Mouse (Mus musculus) embryonic facial prominence, embryonic 11.5 days (tissue): ENCODE results near the gene Cwc27. TPM values are rescaled to one million over a fixed set of nuclear protein-coding genes. Genes with fewer than 3 reads are reported as not detected.
A peak's percentile ranks its signal among the peaks of the same experiment; 100 is the strongest.

Source experiments
- ATAC-seq: fragments of 200-750 bp; cut with Nextera tagmentation; replicated peaks from 2 replicates; pipeline ENCODE4 v1.8.0; 2017; ENCODE audit warnings: low read depth; ENCODE audit not compliant: insufficient number of reproducible peaks, low FRiP score, low TSS enrichment
- DNase-seq: peaks from one replicate; pipeline ENCODE4 v3.0.0-alpha.2; 2015; ENCODE audit warnings: low spot score
- H3K27ac ChIP-seq: fragments of 300-500 bp; sonication (generic); replicated peaks from 2 replicates; pipeline ENCODE4 v1.5.1; 2014; ENCODE audit warnings: mild to moderate bottlenecking, low read depth, low read length, control low read depth
- H3K27me3 ChIP-seq: fragments of 300-500 bp; sonication (generic); 2 replicates; pipeline ENCODE4 v1.6.1; 2014; ENCODE audit warnings: mild to moderate bottlenecking, low read length, moderate library complexity, mixed read lengths; ENCODE audit not compliant: control insufficient read depth, insufficient read depth
- H3K36me3 ChIP-seq: fragments of 300-500 bp; sonication (generic); replicated peaks from 2 replicates; pipeline ENCODE4 v1.6.1; 2014; ENCODE audit warnings: low read depth, mild to moderate bottlenecking, low read length, moderate library complexity, mixed read lengths; ENCODE audit not compliant: control insufficient read depth, insufficient read depth
- H3K4me1 ChIP-seq: fragments of 300-500 bp; sonication (generic); 2 replicates; pipeline ENCODE4 v1.6.1; 2014; ENCODE audit warnings: low read length, mixed read lengths; ENCODE audit not compliant: control insufficient read depth, insufficient read depth
- H3K4me2 ChIP-seq: fragments of 300-500 bp; sonication (generic); 2 replicates; pipeline ENCODE4 v1.6.1; 2014; ENCODE audit warnings: low read depth, mild to moderate bottlenecking, control low read depth, low read length, moderate library complexity
- H3K4me3 ChIP-seq: fragments of 300-500 bp; sonication (generic); 2 replicates; pipeline ENCODE4 v1.5.1; 2014; ENCODE audit warnings: low read depth, low read length, control low read depth
- H3K9ac ChIP-seq: fragments of 300-500 bp; sonication (generic); replicated peaks from 2 replicates; pipeline ENCODE4 v1.6.1; 2014; ENCODE audit warnings: mild to moderate bottlenecking, control low read depth, low read length
- H3K9me3 ChIP-seq: fragments of 300-500 bp; sonication (generic); replicated peaks from 2 replicates; pipeline ENCODE4 v1.6.1; 2016; ENCODE audit warnings: mild to moderate bottlenecking, low read length, inconsistent platforms, mixed read lengths; ENCODE audit not compliant: control insufficient read depth
- WGBS: fragments of 180-500 bp; shearing (Covaris S2); extraction: QIAGEN DNeasy Blood & Tissue Kit; methylation state at CpG from one replicate; pipeline ENCODE4 v1.1.7; 2014; 5-methylcytosine and 5-hydroxymethylcytosine counted together
- polyA plus RNA-seq: library from polyadenylated mRNA; unstranded; fragments of >200 nt; fragmentation: Nextera tagmentation; extraction: Ambion mirVana; gene quantifications from 2 replicates; pipeline ENCODE4 v1.2.1, GENCODE M21; 2014

Gene Cwc27
- 32.8 and 34.0 TPM in 2 replicates for polyA plus RNA-seq

- Histone ChIP-seq H3K27ac (peak within 1 kb of the TSS; percentile 57), H3K4me2 (peak within 1 kb of the TSS; percentile 65), H3K36me3 (no peaks in the 10 kb centered on the region), H3K27me3 (no peaks in the 10 kb centered on the region), H3K9ac (peak within 1 kb of the TSS; percentile 90), H3K9me3 (no peaks in the 10 kb centered on the region), H3K4me3 (peak within 1 kb of the TSS; percentile 73), H3K4me1 (no peaks in the 10 kb centered on the region)
- under 1% methylated on average over 50 of the region's 50 CpGs for WGBS
- ATAC-seq (peak; percentile 96), DNase-seq (peak; percentile 88)
Measured at GRCm38 (mm10) chr13:104816635-104817571, at the start of gene Cwc27. Gene Cwc27 (minus strand): TSS chr13:104817142.

- DNase-seq (no peak), ATAC-seq (no peak)
- Histone ChIP-seq H3K4me2 (no peak overlapping the region), H3K4me1 (no peaks in the 10 kb centered on the region), H3K9ac (no peak overlapping the region), H3K27me3 (no peaks in the 10 kb centered on the region; the same call in none of the 2 replicates), H3K27ac (no peak overlapping the region), H3K36me3 (no peaks in the 10 kb centered on the region), H3K4me3 (no peak overlapping the region), H3K9me3 (no peaks in the 10 kb centered on the region)
- WGBS: 82% methylated on average over 5 of the region's 5 CpGs
Measured at GRCm38 (mm10) chr13:104866726-104867125, 49.8 kb upstream of the Cwc27 start.

DNA sequence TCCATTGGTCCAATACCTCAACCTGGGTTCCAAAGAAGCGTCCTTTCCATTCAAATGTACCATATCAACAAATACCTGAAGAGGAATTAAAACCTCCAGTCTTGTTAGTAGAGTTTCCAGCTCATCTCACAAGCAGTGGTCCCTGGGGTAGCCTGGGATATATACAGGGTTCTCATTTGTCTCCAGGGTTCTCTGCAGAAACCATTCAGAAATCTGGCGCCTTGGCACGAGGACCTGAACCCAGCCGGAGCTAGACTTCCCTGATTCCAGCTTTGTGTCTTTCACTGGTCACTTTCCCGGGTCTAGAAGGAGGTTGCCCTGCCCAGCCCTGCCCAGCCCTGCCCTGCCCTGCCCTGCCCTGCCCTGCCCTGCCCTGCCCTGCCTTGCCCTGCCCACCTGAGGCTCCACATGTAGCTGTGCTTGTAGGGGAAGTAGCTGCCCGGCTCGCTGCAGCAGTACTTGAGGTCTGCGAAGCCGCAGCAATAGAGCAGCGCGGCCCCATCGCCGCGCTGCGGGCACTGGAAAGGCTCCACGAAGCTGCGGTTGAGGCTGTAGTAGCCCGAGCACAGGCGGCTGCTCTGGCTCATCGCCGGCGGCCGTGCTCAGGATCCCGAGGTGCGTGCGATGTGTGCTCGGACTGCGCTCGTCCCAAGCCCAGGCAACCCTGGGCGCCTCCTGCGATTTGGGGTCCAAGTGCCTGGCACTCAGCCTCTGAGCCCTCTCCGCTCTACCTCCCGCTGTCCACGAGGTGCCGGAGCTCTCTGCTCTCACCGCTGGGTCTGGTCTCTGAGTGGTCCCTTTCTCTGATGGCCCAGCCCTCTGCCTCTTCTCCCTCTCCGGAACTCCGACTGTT, 46.4 kb upstream of the Cwc27 start, which contains the start of gene Shisal2b:
Gene Shisal2b, minus strand, starts transcription at position 767 of the 853 bp plus-strand sequence.
- 3% methylated on average over 38 of the region's 38 CpGs for WGBS
- ATAC-seq (peak; percentile 79), DNase-seq (peak; percentile 72)
- Histone ChIP-seq H3K4me2 (peak within 1 kb of the TSS; percentile 88), H3K4me3 (peak within 1 kb of the TSS; percentile 38), H3K9ac (peak within 1 kb of the TSS; percentile 68), H3K9me3 (no peaks in the 10 kb centered on the region), H3K36me3 (no peaks in the 10 kb centered on the region), H3K27ac (no peak within 1 kb of the TSS), H3K27me3 (no peaks in the 10 kb centered on the region; the same call in none of the 2 replicates), H3K4me1 (no peaks in the 10 kb centered on the region)

- no peaks in the 10 kb centered on the region for H3K36me3 ChIP-seq
- H3K9ac ChIP-seq: no peak overlapping the region
- no peak for DNase-seq
- H3K4me3 ChIP-seq: no peak overlapping the region
- no peak for ATAC-seq
- H3K9me3 ChIP-seq: no peaks in the 10 kb centered on the region
- no peaks in the 10 kb centered on the region for H3K27me3 ChIP-seq
- no peak overlapping the region for H3K4me2 ChIP-seq
- H3K4me1 ChIP-seq: no peaks in the 10 kb centered on the region
- 82% methylated on average over 2 of the region's 2 CpGs for WGBS
- H3K27ac ChIP-seq: no peak overlapping the region
Measured at GRCm38 (mm10) chr13:104853645-104854044, 36.7 kb upstream of the Cwc27 start.

DNA sequence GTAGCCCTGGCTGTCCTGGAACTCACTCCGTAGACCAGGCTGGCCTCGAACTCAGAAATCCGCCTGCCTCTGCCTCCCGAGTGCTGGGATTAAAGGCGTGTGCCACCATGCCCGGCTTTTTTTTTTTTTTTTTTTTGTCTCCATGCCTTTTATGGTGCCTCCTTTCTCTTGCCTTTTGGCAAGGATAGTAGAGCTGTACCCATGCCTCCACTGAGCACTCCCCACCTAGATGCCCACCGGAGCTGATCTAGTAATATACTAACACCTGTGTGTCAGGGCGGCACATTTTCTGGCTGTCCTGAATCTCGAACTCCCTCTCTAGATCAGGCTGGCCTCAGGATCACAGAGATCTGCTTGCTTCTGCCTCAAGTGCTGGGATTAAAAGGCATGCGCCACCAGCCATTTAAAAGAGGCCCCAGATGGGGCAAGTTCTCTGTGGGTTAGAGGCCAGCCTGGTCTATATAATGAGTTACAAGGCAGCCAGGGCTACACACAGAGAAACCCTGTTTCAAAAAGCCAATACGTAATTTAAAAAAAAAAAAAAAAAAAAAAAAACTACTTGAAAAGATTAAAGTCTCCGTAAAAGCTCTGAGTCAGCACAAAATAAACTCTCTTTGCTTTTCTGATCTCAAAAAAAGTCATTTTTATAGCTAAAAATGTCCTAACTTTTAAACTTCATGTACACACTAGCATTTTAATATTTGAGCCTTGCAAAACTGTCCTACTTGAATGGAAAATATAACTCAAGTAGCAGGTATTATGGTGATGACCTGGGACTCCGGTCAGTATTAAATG, 26.6 kb upstream of the Cwc27 start:
- H3K27me3 ChIP-seq: no peaks in the 10 kb centered on the region
- no peak for ATAC-seq
- H3K4me3 ChIP-seq: no peak overlapping the region
- H3K27ac ChIP-seq: no peak overlapping the region
- H3K9me3 ChIP-seq: no peaks in the 10 kb centered on the region
- H3K4me2 ChIP-seq: no peak overlapping the region
- 93% methylated on average over 10 of the region's 13 CpGs for WGBS
- no peak overlapping the region for H3K9ac ChIP-seq
- no peak for DNase-seq
- H3K4me1 ChIP-seq: no peaks in the 10 kb centered on the region
- H3K36me3 ChIP-seq: peaks cover 3% of the 10 kb centered on the region; the same call in 1 of the 2 replicates

- Histone ChIP-seq H3K27ac (no peak overlapping the region), H3K27me3 (no peaks in the 10 kb centered on the region), H3K4me3 (no peak overlapping the region), H3K9me3 (no peaks in the 10 kb centered on the region), H3K4me1 (no peaks in the 10 kb centered on the region), H3K36me3 (peaks cover 3% of the 10 kb centered on the region), H3K4me2 (no peak overlapping the region), H3K9ac (no peak overlapping the region)
- WGBS: 77% methylated on average over 4 of the region's 4 CpGs
- no peak for ATAC-seq
- DNase-seq: no peak
Measured at GRCm38 (mm10) chr13:104841937-104842336, 25.0 kb upstream of the Cwc27 start.

- no peak for ATAC-seq
- H3K27me3 ChIP-seq: no peaks in the 10 kb centered on the region
Measured at GRCm38 (mm10) chr13:104837628-104838027, 20.7 kb upstream of the Cwc27 start.

More at GRCm38 (mm10) chr13:104837628-104838027, 20.7 kb upstream of the Cwc27 start:
- peaks cover 3% of the 10 kb centered on the region for H3K36me3 ChIP-seq
- DNase-seq: no peak
- H3K27ac ChIP-seq: no peak overlapping the region
- no peak overlapping the region for H3K9ac ChIP-seq
- H3K4me3 ChIP-seq: no peak overlapping the region
- H3K4me1 ChIP-seq: no peaks in the 10 kb centered on the region
- 79% methylated on average over 7 of the region's 7 CpGs for WGBS
- no peak overlapping the region for H3K4me2 ChIP-seq
- no peaks in the 10 kb centered on the region for H3K9me3 ChIP-seq
